Mouse (Mus musculus): ENCODE data around the gene Abcd3. TPM values are rescaled to one million over a fixed set of nuclear protein-coding genes. Genes with fewer than 3 reads are reported as not detected.

Gene Abcd3
- total and polyA plus RNA-seq, 3 experiments = 14.8 to 61.4 (median 29.9) TPM

- no peaks in the 10 kb centered on the region for H3K4me1 ChIP-seq (ENCODE audit: control insufficient read depth in 1 of 2, insufficient read depth in 2 of 2, low read length in 2 of 2)
- TF ChIP-seq CHD1 (IDR thresholded peaks at IDR 0.05; ENCODE audit: low read depth, low read length) (no peak), JUND (IDR thresholded peaks at IDR 0.05; ENCODE audit: low read depth, low read length) (no peak), SMC3 (IDR thresholded peaks at IDR 0.05; ENCODE audit: low read depth, low read length) (no peak), ZKSCAN1 (IDR thresholded peaks at IDR 0.05; ENCODE audit: low read depth, low read length) (no peak), GATA1 (IDR thresholded peaks at IDR 0.05; ENCODE audit: low read depth, low read length) (no peak), RCOR1 (IDR thresholded peaks at IDR 0.05; ENCODE audit: low read depth, low read length) (no peak), ZNF384 (IDR thresholded peaks at IDR 0.05; ENCODE audit: low read depth, low read length) (no peak), TBP (IDR thresholded peaks at IDR 0.05; ENCODE audit: low read depth, low read length) (no peak)
- DNase-seq (ENCODE audit: low read depth, low spot score) = no peak
- no peaks in the 10 kb centered on the region for H3K36me3 ChIP-seq (ENCODE audit: control insufficient read depth in 1 of 2, insufficient read depth in 2 of 2, low read length in 2 of 2)
- H3K4me3 ChIP-seq (ENCODE audit: control insufficient read depth in 1 of 2, insufficient read depth in 1 of 2, low read depth in 2 of 2, low read length in 2 of 2) = no peak overlapping the region
- H3K27ac ChIP-seq (ENCODE audit: control insufficient read depth, low read depth, low read length) = no peak overlapping the region
- H3K27me3 ChIP-seq (ENCODE audit: control insufficient read depth in 1 of 2, insufficient read depth in 2 of 2, low read length in 2 of 2) = no peaks in the 10 kb centered on the region; a peak in 1 of 4 replicates
- H3K9me3 ChIP-seq (replicated peaks; ENCODE audit: insufficient read depth, low read length) = no peaks in the 10 kb centered on the region
- no peak overlapping the region for H3K9ac ChIP-seq (ENCODE audit: control insufficient read depth, low read depth, low read length, poor library complexity, severe bottlenecking)
- H3K79me2 ChIP-seq (ENCODE audit: control insufficient read depth, insufficient read depth, low read length, poor library complexity) = no peaks in the 10 kb centered on the region
These were observed 96.4 kb downstream of the Abcd3 start for GRCm38 (mm10) chr3:121718679-121719078.

- Histone ChIP-seq H3K9me3 (replicated peaks; ENCODE audit: insufficient read depth, low read length) (no peaks in the 10 kb centered on the region), H3K27me3 (ENCODE audit: control insufficient read depth in 1 of 2, insufficient read depth in 2 of 2, low read length in 2 of 2) (peaks cover 3% of the 10 kb centered on the region in 2 experiments; a peak in 3 of 4 replicates), H3K79me2 (ENCODE audit: control insufficient read depth, insufficient read depth, low read length, poor library complexity) (no peaks in the 10 kb centered on the region)
These were observed 98.6 kb downstream of the Abcd3 start for GRCm38 (mm10) chr3:121716480-121716879.

More at GRCm38 (mm10) chr3:121716480-121716879, 98.6 kb downstream of the Abcd3 start:
- no peak overlapping the region for H3K27ac ChIP-seq (ENCODE audit: control insufficient read depth, low read depth, low read length)
- no peaks in the 10 kb centered on the region for H3K36me3 ChIP-seq (ENCODE audit: control insufficient read depth in 1 of 2, insufficient read depth in 2 of 2, low read length in 2 of 2)
- no peaks in the 10 kb centered on the region for H3K4me1 ChIP-seq (ENCODE audit: control insufficient read depth in 1 of 2, insufficient read depth in 2 of 2, low read length in 2 of 2)
- no peak overlapping the region for H3K4me3 ChIP-seq (ENCODE audit: control insufficient read depth in 1 of 2, insufficient read depth in 1 of 2, low read depth in 2 of 2, low read length in 2 of 2)
- TF ChIP-seq GATA1 (IDR thresholded peaks at IDR 0.05; ENCODE audit: low read depth, low read length) (no peak), MEF2A (IDR thresholded peaks at IDR 0.05; ENCODE audit: extremely low read depth, insufficient replicate concordance, low read depth, low read length, poor library complexity, severe bottlenecking) (no peak), MAZ (IDR thresholded peaks at IDR 0.05; ENCODE audit: low read depth, low read length) (no peak), MYB (IDR thresholded peaks at IDR 0.05; ENCODE audit: low read depth, low read length) (no peak), USF2 (IDR thresholded peaks at IDR 0.05; ENCODE audit: borderline replicate concordance in 1 of 2, insufficient read depth in 1 of 2, low read depth in 1 of 2, low read length in 2 of 2) (no peak), RAD21 (IDR thresholded peaks at IDR 0.05; ENCODE audit: low read depth, low read length) (no peak), ZMIZ1 (IDR thresholded peaks at IDR 0.05; ENCODE audit: low read depth, low read length) (no peak), UBTF (IDR thresholded peaks at IDR 0.05; ENCODE audit: borderline replicate concordance, insufficient read depth, low read depth, low read length) (no peak), TAL1 (IDR thresholded peaks at IDR 0.05; ENCODE audit: low read length) (no peak), RCOR1 (IDR thresholded peaks at IDR 0.05; ENCODE audit: low read depth, low read length) (no peak), MAX (IDR thresholded peaks at IDR 0.05; ENCODE audit: low read length) (no peak), JUND (IDR thresholded peaks at IDR 0.05; ENCODE audit: low read depth, low read length) (no peak), BHLHE40 (IDR thresholded peaks at IDR 0.05; ENCODE audit: borderline replicate concordance, low read depth, low read length) (no peak), SIN3A (IDR thresholded peaks at IDR 0.05; ENCODE audit: low read length) (no peak), TCF12 (IDR thresholded peaks at IDR 0.05; ENCODE audit: low read depth, low read length) (no peak), ETS1 (IDR thresholded peaks at IDR 0.05; ENCODE audit: low read depth, low read length) (no peak), CHD2 (IDR thresholded peaks at IDR 0.05; ENCODE audit: low read length) (no peak), NRF1 (IDR thresholded peaks at IDR 0.05; ENCODE audit: insufficient read depth, low read depth, low read length, poor library complexity, severe bottlenecking) (no peak), ZC3H11A (IDR thresholded peaks at IDR 0.05; ENCODE audit: low read depth, low read length) (no peak)
- no peak overlapping the region for H3K9ac ChIP-seq (ENCODE audit: control insufficient read depth, low read depth, low read length, poor library complexity, severe bottlenecking)
- no peak for DNase-seq (ENCODE audit: low read depth, low spot score)

All from MEL (cell line).